ENCODE assay signal across 12 mouse cellular contexts in genomic region chr11:79628716-79629115, GRCm38 (mm10). TPM values are rescaled to one million over a fixed set of nuclear protein-coding genes. Genes with fewer than 3 reads are reported as not detected.
DNase-seq lines count a peak whose midpoint lies in the region; ATAC-seq and TF ChIP-seq lines count a peak whose summit lies in the region.
"Had no signal": no experiment of that assay in that cellular context is flagged by ENCODE, and none has a peak within 500 bp of the region (broad histone marks: within the 10 kb centered on the region; RNA-seq: fewer than 3 reads in every experiment).

No protein-coding gene starts in this region.

- H3K36me3 ChIP-seq in heart, postnatal 0 days (replicated peaks; ENCODE audit: control insufficient read depth, insufficient read depth, low read length) = no peaks in the 10 kb centered on the region
- H3K36me3 ChIP-seq in midbrain, postnatal 0 days (ENCODE audit: insufficient read depth, low read length) = peaks cover 14% of the 10 kb centered on the region
- H3K36me3 ChIP-seq in midbrain, embryonic 14.5 days (ENCODE audit: control insufficient read depth, insufficient read depth, low read length) = 0 out of 2 replicates have a peak, but pooled peaks cover 3% of the 10 kb centered on the region
- no peaks in the 10 kb centered on the region for H3K36me3 ChIP-seq in splenic B cell, adult 2 months (ENCODE audit: control insufficient read depth, insufficient read depth, low read length, poor library complexity, severe bottlenecking)
- H3K36me3 ChIP-seq: hindbrain, embryonic 12.5 days had no signal

- H3K27me3 ChIP-seq in heart, postnatal 0 days (ENCODE audit: control insufficient read depth, insufficient read depth, low read length) = 0 out of 2 replicates have a peak, but pooled peaks cover 5% of the 10 kb centered on the region
- no peaks in the 10 kb centered on the region for H3K27me3 ChIP-seq in midbrain, postnatal 0 days (ENCODE audit: insufficient read depth, low read length)
- no peaks in the 10 kb centered on the region for H3K27me3 ChIP-seq in midbrain, embryonic 14.5 days (ENCODE audit: control insufficient read depth, insufficient read depth, low read length)
- H3K27me3 ChIP-seq in splenic B cell, adult 2 months (ENCODE audit: control insufficient read depth, insufficient read depth, low read length, poor library complexity, severe bottlenecking) = no peaks in the 10 kb centered on the region
- H3K27me3 ChIP-seq: hindbrain, embryonic 12.5 days had no signal

- H3K27ac ChIP-seq in heart, postnatal 0 days (ENCODE audit: low read depth) = no peak overlapping the region
- H3K27ac ChIP-seq in midbrain, postnatal 0 days (ENCODE audit: low read depth, low read length) = no peak overlapping the region
- no peak overlapping the region for H3K27ac ChIP-seq in midbrain, embryonic 14.5 days (replicated peaks; ENCODE audit: low read depth, low read length)
- H3K27ac ChIP-seq: hindbrain, embryonic 12.5 days had no signal

- H3K9ac ChIP-seq in heart, postnatal 0 days (replicated peaks; ENCODE audit: low read depth, low read length) = no peak overlapping the region
- no peak overlapping the region for H3K9ac ChIP-seq in midbrain, postnatal 0 days (replicated peaks; ENCODE audit: low read length, poor library complexity, severe bottlenecking)
- no peak overlapping the region for H3K9ac ChIP-seq in midbrain, embryonic 14.5 days (replicated peaks; ENCODE audit: low read length)
- H3K9ac ChIP-seq: hindbrain, embryonic 12.5 days had no signal

- no peaks in the 10 kb centered on the region for H3K9me3 ChIP-seq in heart, postnatal 0 days (replicated peaks; ENCODE audit: control insufficient read depth, low read length)
- no peaks in the 10 kb centered on the region for H3K9me3 ChIP-seq in midbrain, postnatal 0 days (ENCODE audit: low read length)
- H3K9me3 ChIP-seq in midbrain, embryonic 14.5 days (ENCODE audit: control insufficient read depth, low read length) = no peaks in the 10 kb centered on the region
- H3K9me3 ChIP-seq: hindbrain, embryonic 12.5 days had no signal

- H3K4me1 ChIP-seq in heart, postnatal 0 days (ENCODE audit: control insufficient read depth, insufficient read depth) = no peaks in the 10 kb centered on the region
- no peaks in the 10 kb centered on the region for H3K4me1 ChIP-seq in midbrain, postnatal 0 days (ENCODE audit: insufficient read depth, low read length)
- H3K4me1 ChIP-seq in midbrain, embryonic 14.5 days (ENCODE audit: control insufficient read depth, insufficient read depth, low read length) = no peaks in the 10 kb centered on the region

- 72% methylated on average over 3 of the region's 3 CpGs for WGBS in heart, postnatal 0 days
- WGBS in midbrain, postnatal 0 days = 77% methylated on average over 3 of the region's 3 CpGs
- 73% methylated on average over 3 of the region's 3 CpGs for WGBS in midbrain, embryonic 14.5 days

- no peak for TF ChIP-seq EP300 in heart, postnatal 0 days (IDR thresholded peaks at IDR 0.05; ENCODE audit: low read depth)

- DNase-seq in heart, postnatal 0 days (ENCODE audit: low spot score) = no peak
- DNase-seq in heart, postnatal 4 days = no peak
- DNase-seq in midbrain, postnatal 0 days (ENCODE audit: low spot score) = no peak
- no peak for DNase-seq in midbrain, embryonic 14.5 days
- peak; percentile 59 for DNase-seq in ZHBTc4 (ENCODE audit: low read depth, low spot score)
- DNase-seq in splenic B cell, adult 2 months (ENCODE audit: low read depth, low spot score) = peak; percentile 62
- no peak for DNase-seq in frontal cortex, postnatal 10 days (ENCODE audit: low spot score in 2 of 2)
- no peak for DNase-seq in heart, adult 9 months (ENCODE audit: low spot score in 2 of 2)
- DNase-seq: cerebellum, postnatal 36 days; kidney, postnatal 4 days; right cerebral cortex, postnatal 14 days had no signal

- no peak overlapping the region for H3K4me2 ChIP-seq in heart, postnatal 0 days (ENCODE audit: low read depth, low read length)
- H3K4me2 ChIP-seq in midbrain, postnatal 0 days (ENCODE audit: low read depth, low read length, poor library complexity, severe bottlenecking) = no peak overlapping the region
- H3K4me2 ChIP-seq in midbrain, embryonic 14.5 days (ENCODE audit: low read length) = no peak overlapping the region
- H3K4me2 ChIP-seq: hindbrain, embryonic 12.5 days had no signal

- ATAC-seq in heart, postnatal 0 days (ENCODE audit: insufficient read depth, low read depth) = no peak
- ATAC-seq in midbrain, postnatal 0 days (ENCODE audit: low FRiP score) = no peak
- ATAC-seq in midbrain, embryonic 14.5 days (ENCODE audit: low FRiP score, low TSS enrichment) = no peak

- TF ChIP-seq CTCF in heart, postnatal 0 days (IDR thresholded peaks at IDR 0.05; ENCODE audit: low read depth) = peak; percentile 37
- TF ChIP-seq CTCF in midbrain, postnatal 0 days (IDR thresholded peaks at IDR 0.05) = peak; percentile 51

- H3K4me3 ChIP-seq in heart, postnatal 0 days (ENCODE audit: low read depth, low read length) = no peak overlapping the region
- H3K4me3 ChIP-seq in midbrain, postnatal 0 days (ENCODE audit: low read depth, low read length) = no peak overlapping the region
- no peak overlapping the region for H3K4me3 ChIP-seq in midbrain, embryonic 14.5 days (replicated peaks; ENCODE audit: low read depth, low read length)
- H3K4me3 ChIP-seq: hindbrain, embryonic 12.5 days had no signal

RNA-seq across cellular contexts. Expression of gene Rab11fip4, which starts 37.7 kb away (rescaled TPM):
- total RNA-seq in heart, postnatal 0 days (2014; rRNA removed; ENCODE audit: low replicate concordance) = 2.0 TPM in 1 of 2 replicates, not detected in the other
- polyA plus RNA-seq in heart, postnatal 0 days (2015; fragmentation: Nextera tagmentation; extraction: Ambion mirVana) = 0.03 TPM in 1 of 2 replicates, not detected in the other
- total RNA-seq in heart, postnatal 4 days (2021) = under 1 TPM; 0.07 to 0.14 TPM
- total RNA-seq in midbrain, postnatal 0 days (2014; rRNA removed) = 68.1 and 68.3 TPM in 2 replicates
- polyA plus RNA-seq in midbrain, postnatal 0 days (2015; fragmentation: Nextera tagmentation; extraction: Ambion mirVana) = 19.0 and 19.9 TPM in 2 replicates
- polyA plus RNA-seq in midbrain, embryonic 14.5 days (2014; fragmentation: Nextera tagmentation; extraction: Ambion mirVana) = 22.0 and 24.4 TPM in 2 replicates

Comparison
In these comparisons a context has a peak if more than half of its experiments do, and no peak if none do; other contexts are left out.
1. DNase-seq: peak in ZHBTc4 (single experiment) and splenic B cell, adult 2 months (single experiment); none in heart, postnatal 0 days (single experiment), heart, postnatal 4 days (single experiment), midbrain, postnatal 0 days (single experiment), midbrain, embryonic 14.5 days (single experiment), frontal cortex, postnatal 10 days (0 of 2) and heart, adult 9 months (0 of 2).
2. RNA of gene Rab11fip4, which starts 37.7 kb away (total RNA-seq): 68.1 to 68.3 TPM in midbrain, postnatal 0 days; 0.07 to 0.14 TPM in heart, postnatal 4 days and 2.0 TPM in heart, postnatal 0 days; every median in the first group is over 10 times any median in the second.